ENCODE assay signal across 17 mouse cellular contexts in genomic region chr8:115719126-115719525, GRCm38 (mm10). TPM values are rescaled to one million over a fixed set of nuclear protein-coding genes. Genes with fewer than 3 reads are reported as not detected.
DNase-seq lines count a peak whose midpoint lies in the region; ATAC-seq lines count a peak whose summit lies in the region.
"Had no signal": no experiment of that assay in that cellular context is flagged by ENCODE, and none has a peak within 500 bp of the region (broad histone marks: within the 10 kb centered on the region; RNA-seq: fewer than 3 reads in every experiment).

No protein-coding gene starts in this region.

- no peak overlapping the region for H3K4me2 ChIP-seq in kidney, embryonic 16.5 days (replicated peaks; ENCODE audit: low read depth, low read length)
- H3K4me2 ChIP-seq: embryonic facial prominence, embryonic 13.5 days; forebrain, embryonic 12.5 days; neural tube, embryonic 13.5 days had no signal

- no peak for ATAC-seq in kidney, embryonic 16.5 days (ENCODE audit: low FRiP score, low TSS enrichment)

- H3K27me3 ChIP-seq in kidney, embryonic 16.5 days (ENCODE audit: insufficient read depth, low read length) = no peaks in the 10 kb centered on the region
- H3K27me3 ChIP-seq: forebrain, embryonic 12.5 days had no signal

- H3K4me3 ChIP-seq in kidney, embryonic 16.5 days (ENCODE audit: low read length) = no peak overlapping the region
- H3K4me3 ChIP-seq: embryonic facial prominence, embryonic 13.5 days; forebrain, embryonic 12.5 days; left cerebral cortex, adult 2 months; neural tube, embryonic 13.5 days had no signal

- no peaks in the 10 kb centered on the region for H3K4me1 ChIP-seq in kidney, embryonic 16.5 days (ENCODE audit: insufficient read depth, low read length)
- H3K4me1 ChIP-seq: neural tube, embryonic 13.5 days had no signal

- intact Hi-C loops in left cerebral cortex, postnatal 10 days (cut with DNase I) = no loop called here

- H3K36me3 ChIP-seq in kidney, embryonic 16.5 days (ENCODE audit: insufficient read depth, low read length) = no peaks in the 10 kb centered on the region
- H3K36me3 ChIP-seq: embryonic facial prominence, embryonic 13.5 days; forebrain, embryonic 12.5 days; G1E; neural tube, embryonic 13.5 days had no signal

- DNase-seq in adrenal gland, adult 8-10 months = peak; percentile 63
- DNase-seq in adrenal gland, adult 18-20 months (ENCODE audit: low spot score in 2 of 2) = no peak
- DNase-seq in kidney, adult 8-10 months = peak; percentile 91
- DNase-seq in adrenal gland, postnatal 36 days = peak; percentile 43 to 55
- peak; percentile 85 to 92 for DNase-seq in kidney, postnatal 25 days
- no peak for DNase-seq in left cerebral cortex, postnatal 10 days (ENCODE audit: extremely low spot score in 1 of 2, low spot score in 2 of 2)
- no peak for DNase-seq in embryo, embryonic 10.5 days (ENCODE audit: low spot score)
- DNase-seq: cerebellum, postnatal 36 days; liver; lung, postnatal 10 days; midbrain, embryonic 14.5 days had no signal

- no peak overlapping the region for H3K9ac ChIP-seq in kidney, embryonic 16.5 days (replicated peaks; ENCODE audit: low read length)
- H3K9ac ChIP-seq: embryonic facial prominence, embryonic 13.5 days; forebrain, embryonic 12.5 days; neural tube, embryonic 13.5 days had no signal

- no peak overlapping the region for H3K27ac ChIP-seq in kidney, embryonic 16.5 days (ENCODE audit: low read length)
- H3K27ac ChIP-seq: embryonic facial prominence, embryonic 13.5 days; forebrain, embryonic 12.5 days; left cerebral cortex, adult 2 months; neural tube, embryonic 13.5 days had no signal

- H3K9me3 ChIP-seq in kidney, embryonic 16.5 days (ENCODE audit: low read length) = no peaks in the 10 kb centered on the region
- H3K9me3 ChIP-seq: embryonic facial prominence, embryonic 13.5 days; forebrain, embryonic 12.5 days; neural tube, embryonic 13.5 days had no signal

- 85% methylated on average over 7 of the region's 7 CpGs for WGBS in kidney, embryonic 16.5 days

RNA-seq across cellular contexts. Expression of gene Maf, which starts 11.5 kb away (rescaled TPM):
- total RNA-seq in adrenal gland, adult 8-10 months (2022) = 10 to 100 TPM; 21.3 to 29.8 (median 21.9) TPM
- total RNA-seq in adrenal gland, adult 18-20 months (2021) = 10 to 100 TPM; 16.3 to 27.1 TPM
- 7.9 and 9.0 TPM in 2 replicates for polyA plus RNA-seq in kidney, embryonic 16.5 days (2015; fragmentation: Nextera tagmentation; extraction: Ambion mirVana)
- 10 to 100 TPM; 22.6 to 27.8 TPM for total RNA-seq in adrenal gland, postnatal 36 days (2021)
- total RNA-seq in left cerebral cortex, postnatal 10 days (2021) = 10 to 100 TPM; 27.1 to 31.0 TPM
- polyA plus RNA-seq: G1E had no signal

Comparison
In these comparisons a context has a peak if more than half of its experiments do, and no peak if none do; other contexts are left out.
1. DNase-seq: peak in adrenal gland, adult 8-10 months (single experiment), kidney, adult 8-10 months (2 of 2), adrenal gland, postnatal 36 days (2 of 2) and kidney, postnatal 25 days (2 of 2); none in adrenal gland, adult 18-20 months (0 of 2), left cerebral cortex, postnatal 10 days (0 of 2) and embryo, embryonic 10.5 days (single experiment).